Mouse (Mus musculus): ENCODE data around the gene Ccdc58. TPM values are rescaled to one million over a fixed set of nuclear protein-coding genes. Genes with fewer than 3 reads are reported as not detected.
"Not testable (repeated sequence)": the region's sequence is repeated elsewhere in the genome, so short reads cannot be mapped to it uniquely, and the experiment has no call there.

The Ccdc58 gene
- polyA plus RNA-seq, 1 experiment from 2014 or later = 105 TPM

DNA sequence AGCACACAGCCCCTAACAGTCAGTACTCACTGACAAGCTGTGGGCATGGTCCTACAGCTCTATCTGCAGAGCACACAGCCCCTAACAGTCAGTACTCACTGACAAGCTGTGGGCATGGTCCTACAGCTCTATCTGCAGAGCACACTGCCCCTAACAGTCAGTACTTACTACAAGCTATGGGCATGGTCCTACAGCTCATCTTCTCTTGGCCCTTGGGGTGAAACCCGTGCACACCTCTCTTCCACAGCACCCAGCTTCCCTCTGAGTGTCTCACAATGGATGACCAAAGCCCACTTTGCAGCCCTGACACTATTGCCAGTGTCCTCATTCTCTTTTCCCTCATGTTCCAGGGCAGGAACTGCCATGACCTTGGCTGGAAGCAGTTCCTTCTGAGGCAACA is 9.0 kb upstream of the Ccdc58 start:
- peaks cover 37% of the 10 kb centered on the region for H3K36me3 ChIP-seq (replicated peaks)
- not testable (repeated sequence) for H3K4me3 ChIP-seq; H3K4me1 ChIP-seq; DNase-seq (ENCODE audit: extremely low spot score, low spot score); H3K27me3 ChIP-seq (ENCODE audit: poor library complexity, severe bottlenecking); H3K9me3 ChIP-seq; H3K27ac ChIP-seq
- WGBS = 86% methylated on average over 1 of the region's 1 CpGs

DNA sequence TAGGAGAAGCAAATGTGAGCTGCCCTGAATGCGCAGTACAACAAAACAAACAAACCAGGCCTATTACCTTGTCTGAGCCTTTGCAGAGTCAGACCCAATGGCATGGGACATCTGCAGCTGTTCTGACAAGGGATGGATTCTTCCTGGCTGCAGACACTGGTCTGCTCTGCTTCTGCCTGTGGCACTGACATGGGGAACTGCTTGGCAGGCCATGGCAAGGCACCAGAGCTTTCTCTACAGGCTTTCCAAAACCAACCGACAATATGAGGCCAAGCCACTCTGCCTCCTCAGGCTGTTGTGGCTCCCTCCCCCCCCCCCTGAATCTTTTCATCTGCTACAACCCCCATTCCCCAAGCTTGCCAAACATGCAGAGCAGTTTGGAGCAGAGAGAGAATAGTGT is 8.2 kb upstream of the Ccdc58 start:
- H3K27me3 ChIP-seq (ENCODE audit: poor library complexity, severe bottlenecking) = no peaks in the 10 kb centered on the region
- peaks cover 44% of the 10 kb centered on the region for H3K36me3 ChIP-seq (replicated peaks)
- H3K4me1 ChIP-seq = peaks cover 6% of the 10 kb centered on the region
- H3K9me3 ChIP-seq = no peaks in the 10 kb centered on the region
- no peak overlapping the region for H3K27ac ChIP-seq
- DNase-seq (ENCODE audit: extremely low spot score, low spot score) = no peak
- H3K4me3 ChIP-seq = no peak overlapping the region
- WGBS = 77% methylated on average over 2 of the region's 2 CpGs

DNA sequence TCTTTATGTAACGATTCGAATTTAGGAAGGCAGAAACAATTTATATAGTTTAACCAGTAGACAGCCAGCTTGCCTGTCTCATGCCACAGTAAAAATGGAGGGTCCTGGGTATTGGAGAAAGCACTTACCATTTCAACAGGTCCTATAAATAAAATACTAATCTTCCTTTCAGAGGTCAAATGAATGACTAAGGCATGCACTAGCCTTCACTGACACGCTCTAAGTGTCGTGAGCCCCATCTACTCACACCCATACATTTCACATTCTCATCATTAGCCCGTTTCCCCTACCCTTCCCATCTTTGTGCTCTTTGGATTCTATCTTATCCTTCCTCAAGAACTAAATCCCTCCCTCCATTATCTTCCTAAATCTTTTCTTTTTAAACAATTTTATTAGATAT is 6.6 kb upstream of the Ccdc58 start:
- Histone ChIP-seq H3K4me3 (no peak overlapping the region), H3K4me1 (peaks cover 22% of the 10 kb centered on the region), H3K27ac (no peak overlapping the region), H3K27me3 (ENCODE audit: poor library complexity, severe bottlenecking) (no peaks in the 10 kb centered on the region), H3K36me3 (replicated peaks) (peaks cover 52% of the 10 kb centered on the region), H3K9me3 (no peaks in the 10 kb centered on the region)
- WGBS = 92% methylated on average over 5 of the region's 5 CpGs
- DNase-seq (ENCODE audit: extremely low spot score, low spot score) = no peak

DNA sequence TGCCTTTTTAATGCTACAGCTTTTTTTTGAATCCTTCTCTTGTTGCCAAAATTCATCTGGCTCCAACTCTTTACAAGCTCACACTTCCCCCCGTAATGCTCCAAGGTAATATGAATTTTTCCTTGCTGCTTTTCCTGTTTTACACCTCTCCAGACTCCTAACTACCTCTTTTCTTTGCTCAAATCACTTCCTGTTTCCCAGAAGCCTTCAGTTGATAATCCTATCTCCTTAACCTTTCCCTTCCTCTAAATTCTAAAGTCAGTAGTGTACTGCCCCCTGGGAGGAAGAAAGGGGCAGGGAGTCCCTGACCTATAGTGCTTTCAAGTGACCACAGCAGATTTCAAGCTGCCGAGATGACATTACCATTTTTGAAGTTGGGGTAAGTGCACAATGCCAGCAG is 3.8 kb upstream of the Ccdc58 start:
- H3K27me3 ChIP-seq (ENCODE audit: poor library complexity, severe bottlenecking) = no peaks in the 10 kb centered on the region
- no peaks in the 10 kb centered on the region for H3K9me3 ChIP-seq
- no peak overlapping the region for H3K4me3 ChIP-seq
- DNase-seq (ENCODE audit: extremely low spot score, low spot score) = no peak
- peaks cover 38% of the 10 kb centered on the region for H3K36me3 ChIP-seq (replicated peaks)
- WGBS = 81% methylated on average over 2 of the region's 2 CpGs
- H3K27ac ChIP-seq = no peak overlapping the region
- peaks cover 29% of the 10 kb centered on the region for H3K4me1 ChIP-seq

DNA sequence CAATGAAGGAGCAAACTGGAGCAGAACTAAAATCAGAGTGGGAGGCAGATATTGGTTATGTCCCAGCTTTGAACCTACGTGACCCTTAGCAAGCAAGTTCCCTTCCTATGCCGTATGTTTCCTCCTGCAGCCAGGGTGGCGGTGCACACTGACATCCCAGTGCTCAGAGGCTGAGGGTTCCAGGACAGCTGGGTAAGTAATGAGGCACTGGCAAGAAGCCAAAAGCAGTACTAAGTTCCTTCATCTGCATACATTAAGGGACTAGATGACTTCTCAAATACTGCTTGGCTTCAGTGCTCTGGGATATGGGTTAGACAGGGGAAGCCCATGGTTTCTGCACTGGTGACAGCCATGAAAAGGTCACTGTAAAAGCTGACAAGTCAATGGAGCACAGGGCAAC is 3.1 kb upstream of the Ccdc58 start:
- WGBS = 94% methylated on average over 3 of the region's 3 CpGs
- Histone ChIP-seq H3K4me1 (peaks cover 32% of the 10 kb centered on the region), H3K27me3 (ENCODE audit: poor library complexity, severe bottlenecking) (no peaks in the 10 kb centered on the region), H3K4me3 (no peak overlapping the region), H3K27ac (no peak overlapping the region), H3K36me3 (replicated peaks) (peaks cover 34% of the 10 kb centered on the region), H3K9me3 (no peaks in the 10 kb centered on the region)
- no peak for DNase-seq (ENCODE audit: extremely low spot score, low spot score)

DNA sequence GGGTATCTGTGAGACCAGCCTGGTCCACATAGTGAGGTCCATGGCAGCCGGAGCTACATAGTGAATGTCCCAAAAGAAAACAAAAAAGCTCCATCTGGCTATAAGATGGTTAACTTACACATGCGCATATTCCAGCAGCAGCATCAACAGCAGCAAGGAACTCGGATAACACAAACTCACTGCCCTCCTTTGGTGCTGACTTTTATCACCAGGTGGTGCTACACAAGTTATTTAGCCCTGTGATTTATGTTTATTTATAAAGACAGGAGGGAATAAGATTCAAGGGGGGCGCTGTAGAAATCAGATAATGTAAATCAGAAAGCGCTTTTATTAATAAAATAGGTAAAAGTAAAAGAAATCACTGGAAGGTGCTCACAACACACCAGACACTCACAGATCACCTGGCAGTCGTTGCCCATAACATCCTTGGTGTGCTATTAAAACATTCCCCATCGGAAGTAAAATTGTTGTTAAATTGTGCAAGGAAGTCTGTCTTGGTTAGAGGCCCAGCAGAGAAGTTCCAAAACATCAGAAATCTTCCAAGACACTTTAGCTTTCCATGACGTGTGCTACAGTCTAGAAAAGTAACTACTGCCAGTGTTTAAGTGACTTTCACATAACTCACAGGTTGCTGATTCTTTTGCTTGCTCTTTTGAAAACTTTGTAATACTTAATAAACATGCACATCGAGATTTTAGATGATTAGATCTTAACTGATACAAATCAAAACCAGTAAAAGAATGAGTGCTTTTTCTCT is 1.5 kb upstream of the Ccdc58 start:
- Histone ChIP-seq H3K9me3 (no peaks in the 10 kb centered on the region), H3K36me3 (replicated peaks) (peaks cover 37% of the 10 kb centered on the region), H3K4me1 (peaks cover 32% of the 10 kb centered on the region), H3K27ac (peak overlapping the region; percentile 99), H3K4me3 (peak overlapping the region; percentile 62), H3K27me3 (ENCODE audit: poor library complexity, severe bottlenecking) (no peaks in the 10 kb centered on the region)
- 53% methylated on average over 9 of the region's 9 CpGs for WGBS
- no peak for DNase-seq (ENCODE audit: extremely low spot score, low spot score)

DNA sequence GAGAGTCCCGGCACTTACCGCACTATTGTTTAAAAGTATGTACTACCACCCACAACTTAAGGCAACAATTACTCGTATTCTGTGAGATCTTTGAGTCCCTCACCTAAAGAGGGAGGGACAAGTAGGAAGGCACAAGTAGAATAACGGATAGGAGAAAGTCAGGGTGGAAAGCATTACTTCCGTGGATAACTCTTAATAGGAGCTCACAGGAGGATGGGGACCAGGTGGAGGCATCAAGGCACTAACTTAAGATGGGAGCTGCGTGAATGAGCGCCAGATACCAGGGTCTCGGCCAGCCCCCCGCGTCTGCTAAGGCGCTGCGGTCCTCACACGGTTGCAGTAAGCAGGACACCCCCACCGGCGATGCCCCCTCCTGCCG is 425 bp upstream of the Ccdc58 start:
- H3K4me1 ChIP-seq = peaks cover 32% of the 10 kb centered on the region
- peak overlapping the region; percentile 62 for H3K4me3 ChIP-seq
- no peaks in the 10 kb centered on the region for H3K27me3 ChIP-seq (ENCODE audit: poor library complexity, severe bottlenecking)
- WGBS = under 1% methylated on average over 16 of the region's 16 CpGs
- DNase-seq (ENCODE audit: extremely low spot score, low spot score) = no peak
- H3K36me3 ChIP-seq (replicated peaks) = peaks cover 33% of the 10 kb centered on the region
- no peaks in the 10 kb centered on the region for H3K9me3 ChIP-seq
- peak overlapping the region; percentile 99 for H3K27ac ChIP-seq

DNA sequence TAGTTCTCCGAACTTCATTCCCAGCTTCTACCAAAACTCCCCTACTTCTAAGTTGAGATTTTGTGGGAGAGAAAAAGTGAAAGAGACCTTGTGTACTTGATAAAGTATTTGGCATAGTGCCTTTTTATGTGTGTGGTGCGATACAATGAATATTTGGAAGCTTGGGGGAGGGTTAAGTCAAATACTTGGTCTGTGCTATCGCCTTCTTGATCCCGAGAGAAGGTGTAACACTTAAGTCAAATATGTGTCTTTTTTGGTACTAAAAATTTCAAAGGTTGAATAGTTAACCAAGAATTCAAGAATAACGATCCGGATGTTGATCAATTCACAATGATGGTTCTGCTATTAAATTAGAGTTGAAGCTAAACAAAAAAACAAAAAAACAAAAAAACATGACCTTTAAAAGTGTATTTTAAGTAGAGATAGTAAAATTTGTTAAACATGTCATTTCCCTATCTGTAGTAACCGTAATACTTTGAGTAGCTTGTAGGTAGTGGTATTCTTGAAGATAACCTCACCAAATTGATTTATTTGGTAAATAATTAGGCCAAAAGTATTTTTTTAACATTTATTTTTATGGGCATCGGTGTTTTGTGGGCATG is 1.0 kb downstream of the Ccdc58 start:
- WGBS = 31% methylated on average over 8 of the region's 8 CpGs
- Histone ChIP-seq H3K27ac (peak overlapping the region; percentile 99), H3K4me1 (peaks cover 32% of the 10 kb centered on the region), H3K27me3 (ENCODE audit: poor library complexity, severe bottlenecking) (no peaks in the 10 kb centered on the region), H3K36me3 (replicated peaks) (peaks cover 27% of the 10 kb centered on the region), H3K9me3 (no peaks in the 10 kb centered on the region), H3K4me3 (peak overlapping the region; percentile 62)
- no peak for DNase-seq (ENCODE audit: extremely low spot score, low spot score)

DNA sequence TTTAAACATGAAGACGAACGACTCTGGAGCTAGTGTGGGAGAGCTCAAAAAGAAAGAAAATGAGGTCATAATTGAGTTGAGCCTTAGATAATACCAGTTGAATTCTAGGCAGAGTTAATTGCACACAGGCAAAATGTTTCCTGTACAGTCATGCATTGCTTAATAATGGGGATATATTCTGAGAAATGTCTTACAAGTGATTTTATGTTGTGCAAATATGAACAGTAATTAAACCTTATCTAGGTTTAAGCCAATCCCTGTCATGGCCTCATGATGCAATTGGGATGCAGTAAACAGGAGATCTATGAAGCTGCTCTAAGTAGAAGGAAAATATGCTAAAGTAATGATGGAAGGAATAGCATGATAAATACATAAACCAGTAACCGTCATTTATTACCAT is 3.3 kb downstream of the Ccdc58 start:
- peaks cover 11% of the 10 kb centered on the region for H3K4me1 ChIP-seq
- peaks cover 14% of the 10 kb centered on the region for H3K36me3 ChIP-seq (replicated peaks)
- H3K4me3 ChIP-seq = no peak overlapping the region
- H3K27me3 ChIP-seq (ENCODE audit: poor library complexity, severe bottlenecking) = no peaks in the 10 kb centered on the region
- no peak overlapping the region for H3K27ac ChIP-seq
- DNase-seq (ENCODE audit: extremely low spot score, low spot score) = no peak
- 94% methylated on average over 3 of the region's 3 CpGs for WGBS
- H3K9me3 ChIP-seq = no peaks in the 10 kb centered on the region

DNA sequence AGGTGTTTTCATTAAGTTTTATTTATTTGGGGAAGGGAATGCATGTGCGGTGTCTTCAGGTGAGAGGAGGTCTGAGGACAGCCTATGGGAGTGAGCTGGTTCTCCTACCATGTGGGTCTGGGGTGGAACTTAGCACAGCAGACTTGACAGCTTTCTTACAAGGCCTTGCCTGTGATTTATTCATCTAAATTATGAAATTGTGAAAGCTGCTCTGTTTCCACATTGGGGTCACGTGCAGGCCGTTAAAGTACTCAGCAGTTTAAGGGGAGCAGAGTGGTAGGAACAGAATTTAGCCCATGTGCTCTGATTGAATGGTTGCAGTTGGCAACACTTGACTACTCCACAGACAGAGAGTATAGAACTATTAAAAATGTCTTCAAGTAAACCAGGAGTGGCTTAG is 8.4 kb downstream of the Ccdc58 start:
- Histone ChIP-seq H3K4me3 (no peak overlapping the region), H3K9me3 (no peaks in the 10 kb centered on the region), H3K36me3 (replicated peaks) (peaks cover 37% of the 10 kb centered on the region), H3K27ac (no peak overlapping the region), H3K27me3 (ENCODE audit: poor library complexity, severe bottlenecking) (no peaks in the 10 kb centered on the region), H3K4me1 (no peaks in the 10 kb centered on the region)
- no peak for DNase-seq (ENCODE audit: extremely low spot score, low spot score)
- 97% methylated on average over 3 of the region's 3 CpGs for WGBS

DNA sequence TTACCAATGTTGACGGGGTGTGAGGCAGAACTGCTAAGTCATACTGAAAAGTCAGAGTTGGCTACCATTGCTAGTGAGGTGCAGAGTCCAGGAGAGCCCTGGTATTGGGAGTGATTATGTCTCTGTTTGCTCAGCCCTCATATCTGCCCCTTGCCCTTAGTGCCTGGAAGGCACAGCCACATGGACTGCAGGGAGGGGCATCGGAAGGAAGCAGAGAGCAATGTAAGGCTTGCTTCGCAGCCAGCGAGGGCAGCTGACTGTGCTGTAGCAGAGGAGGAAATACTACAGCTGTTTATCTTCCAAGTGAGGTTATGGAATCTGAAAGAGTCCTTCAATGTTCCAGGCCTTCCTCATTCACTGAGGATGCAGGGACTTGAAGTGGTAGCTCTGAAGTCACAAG is 16.4 kb downstream of the Ccdc58 start:
- Histone ChIP-seq H3K27me3 (ENCODE audit: poor library complexity, severe bottlenecking) (no peaks in the 10 kb centered on the region), H3K9me3 (no peaks in the 10 kb centered on the region), H3K4me1 (no peaks in the 10 kb centered on the region), H3K27ac (no peak overlapping the region), H3K4me3 (no peak overlapping the region), H3K36me3 (replicated peaks) (peaks cover 94% of the 10 kb centered on the region)
- no peak for DNase-seq (ENCODE audit: extremely low spot score, low spot score)
- whole genome bisulfite sequencing = 91% methylated on average over 4 of the region's 4 CpGs

DNA sequence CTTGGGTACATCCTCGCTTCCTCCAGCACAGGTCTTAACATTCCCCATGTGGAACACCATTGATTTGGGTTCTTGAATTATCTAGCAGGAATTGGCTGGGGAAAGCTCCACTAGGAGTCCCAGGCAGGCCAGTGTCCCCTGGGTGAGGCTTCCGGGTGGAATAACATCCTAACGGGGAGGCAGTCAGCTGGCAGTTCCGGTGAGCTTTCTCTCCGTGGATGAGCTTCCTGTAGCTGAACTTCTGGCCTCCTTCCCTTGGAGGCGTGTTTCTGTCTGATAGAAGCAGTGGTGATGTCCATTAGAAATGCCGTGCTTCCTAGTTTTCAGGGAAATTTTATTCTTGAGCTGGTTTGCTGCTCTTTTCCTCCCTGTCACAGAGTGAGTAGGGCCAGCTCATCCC is 17.6 kb downstream of the Ccdc58 start:
- Histone ChIP-seq H3K27me3 (ENCODE audit: poor library complexity, severe bottlenecking) (no peaks in the 10 kb centered on the region), H3K4me3 (no peak overlapping the region), H3K4me1 (no peaks in the 10 kb centered on the region), H3K9me3 (no peaks in the 10 kb centered on the region), H3K36me3 (replicated peaks) (peaks cover 89% of the 10 kb centered on the region), H3K27ac (no peak overlapping the region)
- DNase-seq (ENCODE audit: extremely low spot score, low spot score) = no peak
- 93% methylated on average over 7 of the region's 7 CpGs for WGBS

DNA sequence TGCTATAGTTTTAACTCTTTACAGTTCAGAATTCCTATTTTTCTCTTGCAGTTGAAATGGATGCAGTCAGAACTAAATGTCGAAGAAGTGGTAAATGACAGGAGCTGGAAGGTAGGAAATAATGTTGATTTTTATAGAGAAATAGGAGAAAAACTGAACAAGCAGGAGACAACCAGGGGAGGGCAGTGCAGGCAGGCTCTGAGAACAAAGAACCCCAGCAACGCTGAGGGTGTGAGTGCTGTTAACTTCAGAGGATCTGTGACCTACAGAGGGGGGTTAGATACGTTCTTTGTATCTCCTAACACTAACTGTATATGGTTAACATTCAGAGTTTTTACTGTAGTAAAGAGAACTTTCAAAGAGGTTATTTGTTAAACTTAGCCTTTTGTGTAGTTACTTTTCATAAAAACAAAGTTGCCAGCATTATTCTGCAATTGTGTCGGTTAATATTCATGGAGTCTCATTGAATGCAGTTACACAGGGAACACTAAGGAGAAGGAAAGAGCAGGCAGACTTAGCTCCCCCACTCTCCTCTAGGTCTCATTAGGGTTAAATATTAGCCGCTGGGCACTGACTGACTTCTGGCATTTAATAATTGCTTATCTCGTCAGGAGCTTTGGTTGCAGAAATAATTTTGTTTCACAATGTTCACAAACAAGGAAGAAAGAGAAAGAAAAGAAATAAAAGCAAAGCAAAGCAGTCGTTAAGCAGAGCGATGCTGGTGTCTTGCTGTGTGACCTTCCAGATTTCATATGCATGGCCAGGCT is 18.5 kb downstream of the Ccdc58 start:
- H3K4me3 ChIP-seq = no peak overlapping the region
- H3K27me3 ChIP-seq (ENCODE audit: poor library complexity, severe bottlenecking) = no peaks in the 10 kb centered on the region
- H3K36me3 ChIP-seq (replicated peaks) = peaks cover 79% of the 10 kb centered on the region
- DNase-seq (ENCODE audit: extremely low spot score, low spot score) = no peak
- 79% methylated on average over 8 of the region's 8 CpGs for WGBS
- H3K9me3 ChIP-seq = no peaks in the 10 kb centered on the region
- H3K4me1 ChIP-seq = no peaks in the 10 kb centered on the region
- H3K27ac ChIP-seq = no peak overlapping the region

All from forebrain, embryonic 10.5 days (tissue).